Mouse (Mus musculus): Measurements from ENCODE around the gene Rmnd5a.

DNA sequence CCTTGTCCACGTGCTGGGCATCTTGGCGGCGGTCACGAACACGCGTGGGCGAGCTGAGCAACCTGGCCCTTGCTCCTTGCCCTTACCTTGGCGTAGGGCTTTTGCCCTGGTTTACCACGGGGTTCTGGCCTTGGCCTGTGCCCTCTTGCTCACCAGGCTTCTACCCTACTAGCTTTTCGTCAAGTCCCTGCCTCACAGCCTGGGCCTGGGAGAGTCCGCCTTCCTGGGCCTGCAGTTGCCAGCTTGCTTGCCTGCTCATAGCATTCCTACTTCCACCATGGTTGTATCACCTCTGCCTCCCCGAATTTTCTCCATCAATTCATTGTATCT, 779 bp upstream of the Rmnd5a start:
- TF ChIP-seq GATA1 (IDR thresholded peaks at IDR 0.05; ENCODE audit: low read length) (no peak), TAL1 (IDR thresholded peaks at IDR 0.05; ENCODE audit: low read length) (no peak)

Data from erythroblast, embryonic 14.5 days (primary cell).